Mouse (Mus musculus) myocyte (in vitro differentiated cells): ENCODE data around the gene Tprn. TPM values are rescaled to one million over a fixed set of nuclear protein-coding genes. Genes with fewer than 3 reads are reported as not detected.

Source experiments
- H3K27me3 ChIP-seq: one replicate; pipeline ENCODE4 v1.6.1; 2011; ENCODE audit not compliant: control insufficient read depth, insufficient read depth, insufficient read length
- H3K36me3 ChIP-seq: one replicate; pipeline ENCODE4 v1.6.1; 2011; ENCODE audit not compliant: control insufficient read depth, insufficient read depth
- H3K4me2 ChIP-seq: one replicate; pipeline ENCODE4 v1.6.1; 2011; ENCODE audit warnings: low read depth, control low read depth
- H3K4me3 ChIP-seq: one replicate; pipeline ENCODE4 v1.5.1; 2011; ENCODE audit warnings: mild to moderate bottlenecking, control low read depth, moderate library complexity
- H3K79me2 ChIP-seq: one replicate; pipeline ENCODE4 v1.6.1; 2011; ENCODE audit not compliant: control insufficient read depth, insufficient read depth
- H3ac ChIP-seq: one replicate; pipeline ENCODE4 v1.6.1; 2011; ENCODE audit not compliant: control insufficient read depth, insufficient read length
- CEBPB ChIP-seq: IDR thresholded peaks from 2 replicates; pipeline ENCODE4 v1.6.1; 2011; ENCODE audit warnings: mild to moderate bottlenecking, moderate library complexity; ENCODE audit not compliant: poor library complexity, insufficient read depth, severe bottlenecking
- E2F4 ChIP-seq: IDR thresholded peaks from one replicate; pipeline ENCODE4 v1.6.1; 2011; ENCODE audit warnings: mild to moderate bottlenecking, control low read depth, moderate library complexity; ENCODE audit not compliant: insufficient read depth
- MAX ChIP-seq: IDR thresholded peaks from one replicate; pipeline ENCODE4 v1.6.1; 2011; ENCODE audit warnings: low read depth, mild to moderate bottlenecking, control low read depth
- MYOD1 ChIP-seq, 3 experiments: IDR thresholded peaks; one replicate each; pipeline ENCODE4 v1.6.1; 2011; ENCODE audit warnings: control low read depth in 2 of 3, low read depth in 2 of 3, mild to moderate bottlenecking in 2 of 3, moderate library complexity in 1 of 3; ENCODE audit not compliant: insufficient read length in 2 of 3, control insufficient read depth in 1 of 3
- MYOG ChIP-seq, 3 experiments: IDR thresholded peaks; one replicate each; pipeline ENCODE4 v1.6.1; 2011; ENCODE audit warnings: control low read depth in 2 of 3, low read depth in 2 of 3, mild to moderate bottlenecking in 2 of 3; ENCODE audit not compliant: insufficient read length in 2 of 3, control insufficient read depth in 1 of 3, insufficient read depth in 1 of 3
- POLR2A ChIP-seq: IDR thresholded peaks from one replicate; pipeline ENCODE4 v1.6.1; 2011; ENCODE audit warnings: low read depth, mild to moderate bottlenecking, control low read depth, moderate library complexity; ENCODE audit not compliant: insufficient read length
- POLR2AphosphoS2 ChIP-seq: IDR thresholded peaks from one replicate; pipeline ENCODE4 v1.6.1; 2011; ENCODE audit warnings: low read depth, control low read depth; ENCODE audit not compliant: insufficient read length
- REST ChIP-seq: IDR thresholded peaks from one replicate; pipeline ENCODE4 v1.6.1; 2011; ENCODE audit warnings: mild to moderate bottlenecking, control low read depth, moderate library complexity; ENCODE audit not compliant: insufficient read depth, insufficient read length
- SRF ChIP-seq: IDR thresholded peaks from one replicate; pipeline ENCODE4 v1.6.1; 2011; ENCODE audit warnings: low read depth; ENCODE audit not compliant: control insufficient read depth, insufficient read length
- TCF12 ChIP-seq: IDR thresholded peaks from one replicate; pipeline ENCODE4 v1.6.1; 2011; ENCODE audit warnings: mild to moderate bottlenecking, control low read depth; ENCODE audit not compliant: poor library complexity, insufficient read depth, severe bottlenecking
- TCF3 ChIP-seq: IDR thresholded peaks from one replicate; pipeline ENCODE4 v1.6.1; 2011; ENCODE audit warnings: low read depth, control low read depth; ENCODE audit not compliant: insufficient read length
- USF1 ChIP-seq: IDR thresholded peaks from one replicate; pipeline ENCODE4 v1.6.1; 2011; ENCODE audit warnings: low read depth, mild to moderate bottlenecking, control low read depth, moderate library complexity
- polyA plus RNA-seq: library from polyadenylated mRNA; unstranded; fragments of >200 nt; fragmentation: generic; extraction: Trizol; gene quantifications from one replicate; pipeline ENCODE4 v1.2.1, GENCODE M21; 2012; ENCODE audit warnings: missing spikeins

Tprn gene
- polyA plus RNA-seq, 1 experiment, result 5.5 TPM

- H3K79me2 ChIP-seq, result no peaks in the 10 kb centered on the region
- H3K4me2 ChIP-seq, result peak overlapping the region; percentile 65
- no peak overlapping the region for H3ac ChIP-seq
- H3K36me3 ChIP-seq, result no peaks in the 10 kb centered on the region
- TF ChIP-seq E2F4, result no peak
- no peak for TF ChIP-seq MYOG (IDR thresholded peaks at IDR 0.05; ENCODE audit: control insufficient read depth in 1 of 3, insufficient read depth in 1 of 3, insufficient read length in 2 of 3, low read depth in 2 of 3)
- TF ChIP-seq TCF3, result no peak
- TF ChIP-seq SRF, result no peak
- H3K27me3 ChIP-seq, result peaks cover 33% of the 10 kb centered on the region
- H3K4me3 ChIP-seq, result no peak overlapping the region
Observed at GRCm38 (mm10) chr2:25240310-25240709, 22.1 kb upstream of the Tprn start.

- Histone ChIP-seq H3ac (no peak overlapping the region), H3K27me3 (peaks cover 27% of the 10 kb centered on the region), H3K4me2 (peak overlapping the region; percentile 65), H3K79me2 (no peaks in the 10 kb centered on the region), H3K36me3 (no peaks in the 10 kb centered on the region), H3K4me3 (no peak overlapping the region)
- TF ChIP-seq MAX (no peak), E2F4 (no peak), SRF (no peak), MYOG (IDR thresholded peaks at IDR 0.05; ENCODE audit: control insufficient read depth in 1 of 3, insufficient read depth in 1 of 3, insufficient read length in 2 of 3, low read depth in 2 of 3) (no peak), POLR2A (no peak), CEBPB (no peak)
Observed at GRCm38 (mm10) chr2:25240723-25241437, 21.5 kb upstream of the Tprn start.

- Histone ChIP-seq H3ac (no peak overlapping the region), H3K4me3 (no peak overlapping the region), H3K36me3 (no peaks in the 10 kb centered on the region), H3K79me2 (no peaks in the 10 kb centered on the region), H3K27me3 (peaks cover 22% of the 10 kb centered on the region), H3K4me2 (peak overlapping the region; percentile 65)
- TF ChIP-seq E2F4 (no peak), CEBPB (no peak), TCF3 (no peak), TCF12 (no peak)
Observed at GRCm38 (mm10) chr2:25241438-25241775, 21.0 kb upstream of the Tprn start.

- TF ChIP-seq SRF, result no peak
- TF ChIP-seq TCF3, result no peak
- TF ChIP-seq MYOG (IDR thresholded peaks at IDR 0.05; ENCODE audit: control insufficient read depth in 1 of 3, insufficient read depth in 1 of 3, insufficient read length in 2 of 3, low read depth in 2 of 3), result peak in 1 of 3 experiments; percentile 6
- Histone ChIP-seq H3K4me3 (no peak within 1 kb of the TSS), H3K27me3 (peaks cover 18% of the 10 kb centered on the region), H3ac (no peak within 1 kb of the TSS), H3K36me3 (no peaks in the 10 kb centered on the region), H3K79me2 (no peaks in the 10 kb centered on the region), H3K4me2 (peak within 1 kb of the TSS; percentile 65)
Observed at GRCm38 (mm10) chr2:25242101-25242506, 20.3 kb upstream of the Tprn start, which contains the start of the genes Rnf208 and Cysrt1. TSS of gene Rnf208 (plus strand) at chr2:25242255. TSS of gene Cysrt1 (minus strand) at chr2:25242452.

- H3K4me2 ChIP-seq, result no peak overlapping the region
- no peaks in the 10 kb centered on the region for H3K36me3 ChIP-seq
- H3K79me2 ChIP-seq, result no peaks in the 10 kb centered on the region
- no peak overlapping the region for H3K4me3 ChIP-seq
- TF ChIP-seq TCF12, result no peak
- no peak for TF ChIP-seq REST
- no peak for TF ChIP-seq SRF
- TF ChIP-seq E2F4, result no peak
- TF ChIP-seq TCF3, result no peak
- TF ChIP-seq CEBPB, result no peak
- TF ChIP-seq MAX, result no peak
- H3ac ChIP-seq, result no peak overlapping the region
- peaks cover 18% of the 10 kb centered on the region for H3K27me3 ChIP-seq
Observed at GRCm38 (mm10) chr2:25243342-25243741, 19.1 kb upstream of the Tprn start.

- Histone ChIP-seq H3K36me3 (no peaks in the 10 kb centered on the region), H3K79me2 (no peaks in the 10 kb centered on the region), H3K4me2 (no peak overlapping the region), H3ac (no peak overlapping the region), H3K27me3 (peaks cover 18% of the 10 kb centered on the region), H3K4me3 (no peak overlapping the region)
- TF ChIP-seq TCF12 (no peak), MYOG (IDR thresholded peaks at IDR 0.05; ENCODE audit: control insufficient read depth in 1 of 3, insufficient read depth in 1 of 3, insufficient read length in 2 of 3, low read depth in 2 of 3) (no peak), POLR2A (no peak), SRF (no peak), MYOD1 (IDR thresholded peaks at IDR 0.05; ENCODE audit: control insufficient read depth in 1 of 3, insufficient read length in 2 of 3, low read depth in 2 of 3) (no peak), CEBPB (no peak), TCF3 (no peak), POLR2AphosphoS2 (no peak), REST (no peak), MAX (no peak), E2F4 (no peak), USF1 (no peak)
Observed at GRCm38 (mm10) chr2:25244144-25244543, 18.3 kb upstream of the Tprn start.
